In the genomic region with DNA sequence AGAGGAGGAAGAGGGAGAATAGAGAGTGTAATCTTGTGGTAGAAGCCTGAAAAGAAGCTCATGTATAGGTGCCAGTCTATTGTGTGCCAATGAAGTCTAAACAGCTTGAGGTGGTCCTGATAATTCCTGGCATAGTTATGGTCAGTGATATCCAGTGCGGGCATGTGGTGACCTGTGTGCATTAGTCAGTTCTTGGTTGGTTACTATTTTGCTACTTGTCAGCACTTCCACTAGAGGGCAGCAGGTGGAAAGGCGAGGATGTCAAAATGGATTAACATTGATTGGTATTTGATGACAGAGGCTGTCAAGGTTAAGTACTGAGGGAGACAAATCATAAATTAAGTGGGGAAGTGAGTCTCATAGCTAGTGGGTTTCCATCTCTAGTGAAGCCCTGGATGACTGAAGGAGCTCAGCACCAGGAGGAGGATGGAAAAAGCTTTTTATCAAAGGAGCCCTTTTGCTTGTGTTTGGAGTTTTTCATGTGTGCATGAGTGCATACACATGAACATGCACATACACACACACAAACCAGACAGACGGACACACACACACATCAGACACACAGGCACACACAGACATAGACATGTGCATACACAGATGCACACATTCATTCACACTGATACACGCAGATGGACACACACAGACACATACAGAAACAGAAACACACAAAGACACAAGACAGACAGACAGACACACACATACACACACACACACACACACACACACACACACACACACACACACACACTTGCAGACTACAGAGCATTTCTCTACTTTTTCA, we compare ENCODE assay signal across 9 mouse cellular contexts.
DNase-seq lines count a peak whose midpoint lies in the region; ATAC-seq and TF ChIP-seq lines count a peak whose summit lies in the region.
"Had no signal": no experiment of that assay in that cellular context is flagged by ENCODE, and none has a peak within 500 bp of the region (broad histone marks: within the 10 kb centered on the region; RNA-seq: fewer than 3 reads in every experiment).

No protein-coding gene starts in this region.

- no peak for TF ChIP-seq EP300 in liver, postnatal 0 days (IDR thresholded peaks at IDR 0.05; ENCODE audit: low read depth)

- H3K36me3 ChIP-seq in kidney, adult 2 months (ENCODE audit: control insufficient read depth, insufficient read depth, low read length), result no peaks in the 10 kb centered on the region
- no peaks in the 10 kb centered on the region for H3K36me3 ChIP-seq in kidney, embryonic 14.5 days (ENCODE audit: control insufficient read depth, insufficient read depth, low read length)
- H3K36me3 ChIP-seq in forebrain, embryonic 11.5 days (ENCODE audit: control insufficient read depth, insufficient read depth, low read length), result no peaks in the 10 kb centered on the region
- no peaks in the 10 kb centered on the region for H3K36me3 ChIP-seq in liver, postnatal 0 days (replicated peaks; ENCODE audit: insufficient read depth, low read length)
- H3K36me3 ChIP-seq: embryonic facial prominence, embryonic 15.5 days had no signal

- TF ChIP-seq CTCF in kidney, adult 2 months (conservative IDR thresholded peaks at IDR 0.05; ENCODE audit: insufficient read depth, insufficient read length, low read depth, low read length), result peak; percentile 58
- peak; percentile 84 for TF ChIP-seq CTCF in liver, postnatal 0 days (IDR thresholded peaks at IDR 0.05; ENCODE audit: low read depth)

- no peak overlapping the region for H3K4me2 ChIP-seq in kidney, embryonic 14.5 days (replicated peaks; ENCODE audit: low read depth, low read length)
- no peak overlapping the region for H3K4me2 ChIP-seq in forebrain, embryonic 11.5 days (ENCODE audit: low read depth, low read length, severe bottlenecking)
- no peak overlapping the region for H3K4me2 ChIP-seq in liver, postnatal 0 days (ENCODE audit: low read depth, low read length)
- H3K4me2 ChIP-seq: embryonic facial prominence, embryonic 15.5 days had no signal

- H3K9ac ChIP-seq in kidney, embryonic 14.5 days (ENCODE audit: low read depth, low read length), result no peak overlapping the region
- H3K9ac ChIP-seq in forebrain, embryonic 11.5 days (ENCODE audit: low read length), result no peak overlapping the region
- H3K9ac ChIP-seq in liver, postnatal 0 days (replicated peaks), result no peak overlapping the region
- H3K9ac ChIP-seq: embryonic facial prominence, embryonic 15.5 days had no signal

- H3K4me3 ChIP-seq in kidney, adult 2 months (ENCODE audit: insufficient read depth, low read depth, low read length), result no peak overlapping the region
- no peak overlapping the region for H3K4me3 ChIP-seq in kidney, embryonic 14.5 days (ENCODE audit: low read length)
- no peak overlapping the region for H3K4me3 ChIP-seq in forebrain, embryonic 11.5 days (ENCODE audit: low read depth, low read length)
- H3K4me3 ChIP-seq in liver, postnatal 0 days (ENCODE audit: low read depth, low read length), result no peak overlapping the region
- H3K4me3 ChIP-seq: embryonic facial prominence, embryonic 15.5 days had no signal

- DNase-seq in kidney, adult 2 months, result peak; percentile 50
- peak; percentile 15 to 20 for DNase-seq in B cell, adult 2 months
- peak; percentile 1 for DNase-seq in MEL-GATA-1-ER (ENCODE audit: extremely low read depth, low read depth)
- DNase-seq in forebrain, embryonic 11.5 days (ENCODE audit: low spot score), result peak; percentile 48
- DNase-seq in liver, postnatal 0 days, result peak; percentile 43
- DNase-seq in retina, embryonic 14.5 days (ENCODE audit: low spot score), result peak; percentile 37
- DNase-seq in ovary, postnatal 36 days (ENCODE audit: low spot score), result no peak

- no peak overlapping the region for H3K27ac ChIP-seq in kidney, adult 2 months (ENCODE audit: insufficient read depth, low read depth, low read length)
- no peak overlapping the region for H3K27ac ChIP-seq in kidney, embryonic 14.5 days (ENCODE audit: low read depth, low read length)
- no peak overlapping the region for H3K27ac ChIP-seq in forebrain, embryonic 11.5 days (ENCODE audit: low read depth, low read length)
- no peak overlapping the region for H3K27ac ChIP-seq in liver, postnatal 0 days (ENCODE audit: low read depth)
- H3K27ac ChIP-seq: embryonic facial prominence, embryonic 15.5 days had no signal

- no peaks in the 10 kb centered on the region for H3K9me3 ChIP-seq in kidney, embryonic 14.5 days (ENCODE audit: control insufficient read depth, low read length)
- H3K9me3 ChIP-seq in forebrain, embryonic 11.5 days (ENCODE audit: control insufficient read depth, low read length), result no peaks in the 10 kb centered on the region
- no peaks in the 10 kb centered on the region for H3K9me3 ChIP-seq in liver, postnatal 0 days (ENCODE audit: low read length)
- H3K9me3 ChIP-seq: embryonic facial prominence, embryonic 15.5 days had no signal

- ATAC-seq in kidney, embryonic 14.5 days (ENCODE audit: low FRiP score, low TSS enrichment), result no peak
- ATAC-seq in forebrain, embryonic 11.5 days (replicated peaks; ENCODE audit: low FRiP score), result peak; percentile 33; the same call in 1 of the 2 replicates
- 0 out of 2 replicates have a peak, but pooled peaks have one; percentile 29 for ATAC-seq in liver, postnatal 0 days

- TF ChIP-seq POLR2A in kidney, adult 2 months (IDR thresholded peaks at IDR 0.05; ENCODE audit: low read depth, low read length), result no peak

- WGBS in kidney, adult 2 months, result 51% methylated on average over 4 of the region's 4 CpGs
- WGBS in kidney, embryonic 14.5 days, result 59% methylated on average over 4 of the region's 4 CpGs
- 50% methylated on average over 4 of the region's 4 CpGs for WGBS in forebrain, embryonic 11.5 days
- WGBS in liver, postnatal 0 days (ENCODE audit: insufficient replicate concordance), result 57% methylated on average over 4 of the region's 4 CpGs

- no peaks in the 10 kb centered on the region for H3K27me3 ChIP-seq in kidney, adult 2 months (replicated peaks; ENCODE audit: control insufficient read depth, insufficient read depth, low read length)
- H3K27me3 ChIP-seq in kidney, embryonic 14.5 days (ENCODE audit: control insufficient read depth, insufficient read depth, low read length), result no peaks in the 10 kb centered on the region
- H3K27me3 ChIP-seq in forebrain, embryonic 11.5 days (ENCODE audit: control insufficient read depth, insufficient read depth, low read length), result no peaks in the 10 kb centered on the region
- no peaks in the 10 kb centered on the region for H3K27me3 ChIP-seq in liver, postnatal 0 days (ENCODE audit: insufficient read depth, low read length)
- H3K27me3 ChIP-seq: embryonic facial prominence, embryonic 15.5 days had no signal

- H3K4me1 ChIP-seq in kidney, adult 2 months (ENCODE audit: control insufficient read depth, insufficient read depth, low read length), result peaks cover 6% of the 10 kb centered on the region; the same call in 1 of the 2 replicates
- no peaks in the 10 kb centered on the region for H3K4me1 ChIP-seq in kidney, embryonic 14.5 days (ENCODE audit: control insufficient read depth, insufficient read depth, low read length)
- no peaks in the 10 kb centered on the region for H3K4me1 ChIP-seq in forebrain, embryonic 11.5 days (replicated peaks; ENCODE audit: control insufficient read depth, insufficient read depth, low read length)
- H3K4me1 ChIP-seq in liver, postnatal 0 days (ENCODE audit: insufficient read depth), result 0 out of 2 replicates have a peak, but pooled peaks cover 2% of the 10 kb centered on the region
- H3K4me1 ChIP-seq: embryonic facial prominence, embryonic 15.5 days had no signal
